Mouse (Mus musculus): ENCODE data around the gene Slc25a13.

GRCm38 (mm10) chr6:6027664-6028063 is 189.3 kb downstream of the Slc25a13 start:
- TF ChIP-seq EP300 (IDR thresholded peaks at IDR 0.05; ENCODE audit: low read depth) (no peak), CTCF (IDR thresholded peaks at IDR 0.05; ENCODE audit: low read depth) (no peak)

Data from heart, postnatal 0 days (tissue).